Mouse (Mus musculus) brain, embryonic 14.5 days (tissue): ENCODE results near the gene Mns1.

Experiments
- CTCF ChIP-seq: fragments of 200-500 bp; IDR thresholded peaks from 2 replicates; pipeline ENCODE4 v1.5.1; 2012; ENCODE audit warnings: inconsistent platforms, mild to moderate bottlenecking, moderate library complexity, borderline replicate concordance; ENCODE audit not compliant: insufficient read depth, insufficient read length; ENCODE audit errors: extremely low read depth
- POLR2A ChIP-seq: fragments of 200-500 bp; IDR thresholded peaks from 2 replicates; pipeline ENCODE4 v1.6.1; 2012; ENCODE audit warnings: mild to moderate bottlenecking, inconsistent platforms, borderline replicate concordance; ENCODE audit not compliant: poor library complexity, insufficient read depth, insufficient read length, severe bottlenecking; ENCODE audit errors: extremely low read depth

DNA sequence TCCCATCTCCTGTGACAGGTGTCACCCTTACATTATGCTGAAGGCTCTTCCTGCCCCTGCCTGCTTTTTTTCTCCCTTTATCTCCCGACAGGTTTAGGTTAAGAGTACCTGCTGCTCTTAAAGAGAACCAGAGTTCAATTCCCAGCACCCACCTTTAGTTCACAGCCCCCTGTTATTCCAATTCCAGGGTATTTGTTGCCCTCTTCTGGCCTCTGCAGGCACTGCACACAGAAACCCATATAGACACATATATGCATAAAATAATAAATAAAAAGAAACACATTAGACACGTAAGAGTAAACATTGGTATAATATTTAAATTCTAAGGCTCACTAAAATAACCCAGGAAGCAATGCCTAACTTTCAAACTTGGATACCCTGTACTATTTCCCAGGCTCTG lies 15.1 kb upstream of the Mns1 start:
- no peak for TF ChIP-seq POLR2A
- TF ChIP-seq CTCF = no peak
